In the genomic region with DNA sequence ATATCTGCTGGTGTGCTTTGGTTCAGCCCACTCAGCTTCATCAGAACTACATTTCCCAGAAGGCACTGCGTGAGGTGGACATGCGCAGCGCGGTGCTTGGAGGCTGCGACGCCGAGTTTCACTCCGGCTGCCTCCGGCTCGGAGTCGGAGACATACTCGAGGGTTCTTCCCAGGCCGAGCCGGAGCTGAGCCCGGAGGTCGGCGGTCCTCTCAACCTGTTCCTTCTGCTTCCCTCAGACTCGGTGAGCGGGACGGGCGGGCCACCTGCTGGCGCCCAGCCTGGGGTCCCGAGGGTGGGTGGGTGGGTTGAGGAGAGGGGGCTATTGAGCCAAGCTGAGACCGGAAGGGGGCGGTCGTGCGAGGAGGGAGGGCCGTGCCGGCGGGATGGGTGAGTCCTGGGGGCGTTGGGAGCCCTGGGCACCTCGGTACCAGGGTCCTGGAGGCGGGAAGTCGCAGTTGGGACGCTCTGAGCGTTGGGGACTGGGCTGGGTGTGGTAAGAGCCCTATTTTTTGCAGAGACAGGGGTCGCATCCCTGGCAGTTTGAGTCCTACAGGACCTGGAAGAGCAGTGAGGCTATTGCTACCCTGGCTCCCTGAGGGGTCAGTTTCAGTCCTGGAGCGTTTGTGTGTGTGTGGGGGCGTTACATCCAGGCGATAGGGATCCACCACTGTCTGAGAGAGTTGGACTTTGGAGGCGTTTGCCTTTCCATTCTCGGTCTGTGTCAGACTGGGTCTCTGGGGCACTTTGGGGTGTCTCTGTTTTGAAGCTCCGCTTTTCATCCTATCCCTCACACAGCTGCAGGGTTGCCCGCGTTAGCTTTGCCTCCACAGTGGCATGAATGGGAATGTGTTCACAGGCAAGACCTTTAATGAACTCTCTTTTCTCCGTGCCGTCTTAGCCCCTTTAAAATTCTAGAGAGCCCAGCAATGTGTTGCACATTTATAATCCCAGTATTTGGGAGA, we compare ENCODE assay signal across 1 mouse cellular context.
A peak's percentile ranks its signal among the peaks of the same experiment; 100 is the strongest.
TF ChIP-seq lines count a peak whose summit lies in the region.

A gene (plus strand): TSS at position 76 of the 963 bp plus-strand sequence.

TF ChIP-seq in MEL, 35 proteins besides CTCF, POLR2A, EP300 and RAD21 (continued from another document):
- TF ChIP-seq GATA1 (IDR thresholded peaks at IDR 0.05; ENCODE audit: low read depth, low read length) (no peak), ZKSCAN1 (IDR thresholded peaks at IDR 0.05; ENCODE audit: low read depth, low read length) (no peak), MAX (IDR thresholded peaks at IDR 0.05; ENCODE audit: low read length) (0 out of 2 replicates have a peak, but pooled peaks have one; percentile 28), MXI1 (IDR thresholded peaks at IDR 0.05; ENCODE audit: low read depth, low read length) (peak; percentile 68), UBTF (IDR thresholded peaks at IDR 0.05; ENCODE audit: borderline replicate concordance, insufficient read depth, low read depth, low read length) (no peak), ELF1 (IDR thresholded peaks at IDR 0.05; ENCODE audit: low read depth, low read length) (peak; percentile 67)
